Mouse (Mus musculus): ENCODE measurements at regions not wholly inside any gene's neighbourhood (a gene's known extent, or its start where the extent isn't known, plus 50 kb on each side); places are given as distances from the start of the nearest gene placed in this dataset.

- no peak for ATAC-seq (ENCODE audit: extremely low read depth, insufficient number of reproducible peaks, low FRiP score, poor library complexity, severe bottlenecking)
- Histone ChIP-seq H3K9me3 (replicated peaks) (peaks cover 32% of the 10 kb centered on the region), H3K4me1 (ENCODE audit: insufficient read depth, low read depth, low read length) (no peaks in the 10 kb centered on the region), H3K4me3 (ENCODE audit: low read depth, low read length) (no peak overlapping the region), H3K36me3 (replicated peaks) (no peaks in the 10 kb centered on the region), H3K27me3 (ENCODE audit: insufficient read depth, low read length) (no peaks in the 10 kb centered on the region)
- no peak for DNase-seq (ENCODE audit: low spot score)
- no peak for TF ChIP-seq TAL1 (conservative IDR thresholded peaks at IDR 0.05; ENCODE audit: low read depth, low read length)
- TF ChIP-seq CTCF (IDR thresholded peaks at IDR 0.05; ENCODE audit: low read depth, low read length), result no peak
- TF ChIP-seq GATA2 (IDR thresholded peaks at IDR 0.05; ENCODE audit: borderline replicate concordance, low read depth, low read length), result no peak
- no peak for TF ChIP-seq POLR2AphosphoS5 (IDR thresholded peaks at IDR 0.05; ENCODE audit: insufficient replicate concordance, low read depth, low read length)
- no peak for TF ChIP-seq GATA1 (IDR thresholded peaks at IDR 0.05; ENCODE audit: borderline replicate concordance, low read length)
These were observed 109.0 kb downstream of the Rpap3 start for GRCm38 (mm10) chr15:97596514-97597081.

GRCm38 (mm10) chr15:97595284-97595796, 110.3 kb downstream of the Rpap3 start:
- no peak for ATAC-seq (ENCODE audit: extremely low read depth, insufficient number of reproducible peaks, low FRiP score, poor library complexity, severe bottlenecking)
- H3K4me1 ChIP-seq (ENCODE audit: insufficient read depth, low read depth, low read length), result no peaks in the 10 kb centered on the region
- no peaks in the 10 kb centered on the region for H3K27me3 ChIP-seq (ENCODE audit: insufficient read depth, low read length)
- no peak for DNase-seq (ENCODE audit: low spot score)
- H3K9me3 ChIP-seq (replicated peaks), result peaks cover 34% of the 10 kb centered on the region
- no peak for TF ChIP-seq GATA2 (IDR thresholded peaks at IDR 0.05; ENCODE audit: borderline replicate concordance, low read depth, low read length)
- no peak for TF ChIP-seq GATA1 (IDR thresholded peaks at IDR 0.05; ENCODE audit: borderline replicate concordance, low read length)
- no peak for TF ChIP-seq TAL1 (conservative IDR thresholded peaks at IDR 0.05; ENCODE audit: low read depth, low read length)
- TF ChIP-seq POLR2AphosphoS5 (IDR thresholded peaks at IDR 0.05; ENCODE audit: insufficient replicate concordance, low read depth, low read length), result no peak
- no peak; the same call in 1 of the 2 replicates for TF ChIP-seq CTCF (IDR thresholded peaks at IDR 0.05; ENCODE audit: low read depth, low read length)
- H3K36me3 ChIP-seq (replicated peaks), result no peaks in the 10 kb centered on the region
- H3K4me3 ChIP-seq (ENCODE audit: low read depth, low read length), result no peak overlapping the region

GRCm38 (mm10) chr15:97593781-97594600, 111.6 kb downstream of the Rpap3 start:
- TF ChIP-seq CTCF (IDR thresholded peaks at IDR 0.05; ENCODE audit: low read depth, low read length) (no peak), TAL1 (conservative IDR thresholded peaks at IDR 0.05; ENCODE audit: low read depth, low read length) (no peak), GATA1 (IDR thresholded peaks at IDR 0.05; ENCODE audit: borderline replicate concordance, low read length) (no peak), POLR2AphosphoS5 (IDR thresholded peaks at IDR 0.05; ENCODE audit: insufficient replicate concordance, low read depth, low read length) (no peak), GATA2 (IDR thresholded peaks at IDR 0.05; ENCODE audit: borderline replicate concordance, low read depth, low read length) (no peak)
- Histone ChIP-seq H3K9me3 (replicated peaks) (peaks cover 35% of the 10 kb centered on the region), H3K27me3 (ENCODE audit: insufficient read depth, low read length) (no peaks in the 10 kb centered on the region), H3K36me3 (replicated peaks) (no peaks in the 10 kb centered on the region), H3K4me3 (ENCODE audit: low read depth, low read length) (no peak overlapping the region), H3K4me1 (ENCODE audit: insufficient read depth, low read depth, low read length) (no peaks in the 10 kb centered on the region)
- ATAC-seq (ENCODE audit: extremely low read depth, insufficient number of reproducible peaks, low FRiP score, poor library complexity, severe bottlenecking) (no peak), DNase-seq (ENCODE audit: low spot score) (no peak)

DNA sequence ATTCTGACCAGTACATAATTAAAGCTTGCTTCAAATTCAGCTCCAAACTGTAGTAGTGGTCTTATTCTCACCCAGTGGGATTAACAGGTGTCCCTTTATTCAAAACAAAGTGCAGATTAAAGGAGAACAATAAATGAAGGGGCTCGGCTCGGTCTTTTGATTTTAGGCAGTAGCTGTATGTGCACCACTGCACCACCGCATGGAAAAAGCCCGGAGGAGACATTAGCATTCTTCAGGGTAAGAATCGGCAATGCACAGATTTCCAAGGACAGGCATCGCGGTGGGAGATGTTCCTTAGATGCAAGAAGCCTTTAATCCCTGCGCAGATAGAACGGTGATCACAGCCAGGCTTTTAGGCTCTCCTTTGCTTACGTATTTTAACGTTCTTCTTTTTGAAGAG, 112.8 kb downstream of the Rpap3 start:
- H3K36me3 ChIP-seq (replicated peaks), result no peaks in the 10 kb centered on the region
- no peak for TF ChIP-seq GATA1 (IDR thresholded peaks at IDR 0.05; ENCODE audit: borderline replicate concordance, low read length)
- TF ChIP-seq CTCF (IDR thresholded peaks at IDR 0.05; ENCODE audit: low read depth, low read length), result no peak
- no peak for TF ChIP-seq GATA2 (IDR thresholded peaks at IDR 0.05; ENCODE audit: borderline replicate concordance, low read depth, low read length)
- no peak for TF ChIP-seq POLR2AphosphoS5 (IDR thresholded peaks at IDR 0.05; ENCODE audit: insufficient replicate concordance, low read depth, low read length)
- no peak for TF ChIP-seq TAL1 (conservative IDR thresholded peaks at IDR 0.05; ENCODE audit: low read depth, low read length)

DNA sequence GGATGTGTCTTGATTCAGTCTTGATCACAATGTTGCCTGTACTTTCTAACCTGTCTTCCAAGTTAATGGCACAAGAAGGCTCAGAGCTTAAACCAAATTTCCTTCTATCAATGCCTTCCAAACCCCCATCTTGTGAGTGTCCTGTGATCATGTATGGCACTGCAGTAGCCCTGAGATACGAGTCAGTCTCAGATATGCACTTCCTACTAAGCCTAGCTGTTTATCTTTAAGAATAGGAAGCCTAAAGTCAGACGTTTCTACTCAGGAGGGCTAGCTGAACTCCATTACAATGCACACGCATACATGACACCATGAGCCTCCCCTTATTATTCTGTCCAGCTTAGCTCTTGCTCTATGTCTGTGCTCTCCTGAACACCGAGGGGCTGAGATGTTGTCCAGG, 114.2 kb downstream of the Rpap3 start:
- DNase-seq (ENCODE audit: low spot score) (no peak), ATAC-seq (ENCODE audit: extremely low read depth, insufficient number of reproducible peaks, low FRiP score, poor library complexity, severe bottlenecking) (no peak)
- H3K27me3 ChIP-seq (ENCODE audit: insufficient read depth, low read length), result no peaks in the 10 kb centered on the region
- peaks cover 25% of the 10 kb centered on the region for H3K9me3 ChIP-seq (replicated peaks)
- no peaks in the 10 kb centered on the region for H3K36me3 ChIP-seq (replicated peaks)
- H3K4me1 ChIP-seq (ENCODE audit: insufficient read depth, low read depth, low read length), result no peaks in the 10 kb centered on the region
- TF ChIP-seq POLR2AphosphoS5 (IDR thresholded peaks at IDR 0.05; ENCODE audit: insufficient replicate concordance, low read depth, low read length) (no peak), CTCF (IDR thresholded peaks at IDR 0.05; ENCODE audit: low read depth, low read length) (no peak), GATA2 (IDR thresholded peaks at IDR 0.05; ENCODE audit: borderline replicate concordance, low read depth, low read length) (no peak), GATA1 (IDR thresholded peaks at IDR 0.05; ENCODE audit: borderline replicate concordance, low read length) (no peak), TAL1 (conservative IDR thresholded peaks at IDR 0.05; ENCODE audit: low read depth, low read length) (no peak)
- H3K4me3 ChIP-seq (ENCODE audit: low read depth, low read length), result no peak overlapping the region

More for the DNA sequence above, 112.8 kb downstream of the Rpap3 start:
- DNase-seq (ENCODE audit: low spot score) (no peak), ATAC-seq (ENCODE audit: extremely low read depth, insufficient number of reproducible peaks, low FRiP score, poor library complexity, severe bottlenecking) (no peak)
- H3K4me3 ChIP-seq (ENCODE audit: low read depth, low read length), result no peak overlapping the region
- peaks cover 29% of the 10 kb centered on the region for H3K9me3 ChIP-seq (replicated peaks)
- H3K4me1 ChIP-seq (ENCODE audit: insufficient read depth, low read depth, low read length), result no peaks in the 10 kb centered on the region
- no peaks in the 10 kb centered on the region for H3K27me3 ChIP-seq (ENCODE audit: insufficient read depth, low read length)

- peaks cover 22% of the 10 kb centered on the region for H3K9me3 ChIP-seq (replicated peaks)
- no peak for DNase-seq (ENCODE audit: low spot score)
- H3K4me3 ChIP-seq (ENCODE audit: low read depth, low read length), result no peak overlapping the region
- no peak for TF ChIP-seq CTCF (IDR thresholded peaks at IDR 0.05; ENCODE audit: low read depth, low read length)
- TF ChIP-seq GATA2 (IDR thresholded peaks at IDR 0.05; ENCODE audit: borderline replicate concordance, low read depth, low read length), result no peak
- no peak for TF ChIP-seq TAL1 (conservative IDR thresholded peaks at IDR 0.05; ENCODE audit: low read depth, low read length)
- TF ChIP-seq POLR2AphosphoS5 (IDR thresholded peaks at IDR 0.05; ENCODE audit: insufficient replicate concordance, low read depth, low read length), result no peak
- no peak for TF ChIP-seq GATA1 (IDR thresholded peaks at IDR 0.05; ENCODE audit: borderline replicate concordance, low read length)
- no peaks in the 10 kb centered on the region for H3K36me3 ChIP-seq (replicated peaks)
- H3K27me3 ChIP-seq (ENCODE audit: insufficient read depth, low read length), result no peaks in the 10 kb centered on the region
- H3K4me1 ChIP-seq (ENCODE audit: insufficient read depth, low read depth, low read length), result no peaks in the 10 kb centered on the region
- no peak for ATAC-seq (ENCODE audit: extremely low read depth, insufficient number of reproducible peaks, low FRiP score, poor library complexity, severe bottlenecking)
These were observed 114.8 kb downstream of the Rpap3 start for GRCm38 (mm10) chr15:97590732-97591292.
